Mouse (Mus musculus): ENCODE measurements around the gene Pus1.

- TF ChIP-seq CTCF (IDR thresholded peaks at IDR 0.05; ENCODE audit: low read depth) (no peak), EP300 (optimal IDR thresholded peaks at IDR 0.05) (no peak)
Observed at GRCm38 (mm10) chr5:110804012-110804743, 23.7 kb upstream of the Pus1 start.
